Mouse (Mus musculus): Measurements from ENCODE around the gene Ptcd2. TPM values are rescaled to one million over a fixed set of nuclear protein-coding genes. Genes with fewer than 3 reads are reported as not detected.

Ptcd2 gene
- total RNA-seq (2014; rRNA removed; ENCODE audit: low replicate concordance) (51.4 and 69.7 TPM in 2 replicates), polyA plus RNA-seq (2015; fragmentation: Nextera tagmentation; extraction: Ambion mirVana) (80.8 and 88.8 TPM in 2 replicates)

GRCm38 (mm10) chr13:99344599-99345575 lies at the start of gene Ptcd2, which contains the start of gene Mrps27:
TSS of gene Ptcd2 (minus strand) at chr13:99344705.
TSS of gene Mrps27 (plus strand) at chr13:99344786.
- H3K36me3 ChIP-seq (replicated peaks; ENCODE audit: control insufficient read depth, insufficient read depth, low read length), result peaks cover 39% of the 10 kb centered on the region
- DNase-seq (ENCODE audit: low spot score), result peak; percentile 95

GRCm38 (mm10) chr13:99393128-99393527 lies 48.6 kb upstream of the Ptcd2 start:
- H3K4me3 ChIP-seq (ENCODE audit: low read depth, low read length), result no peak overlapping the region
- H3K36me3 ChIP-seq (replicated peaks; ENCODE audit: control insufficient read depth, insufficient read depth, low read length), result no peaks in the 10 kb centered on the region
- no peak overlapping the region for H3K9ac ChIP-seq (replicated peaks; ENCODE audit: low read depth, low read length)
- H3K9me3 ChIP-seq (replicated peaks; ENCODE audit: control insufficient read depth, low read length), result no peaks in the 10 kb centered on the region
- H3K4me1 ChIP-seq (ENCODE audit: control insufficient read depth, insufficient read depth), result 0 out of 2 replicates have a peak, but pooled peaks cover 3% of the 10 kb centered on the region
- 72% methylated on average over 3 of the region's 3 CpGs for WGBS
- H3K27ac ChIP-seq (ENCODE audit: low read depth), result no peak overlapping the region
- TF ChIP-seq CTCF (IDR thresholded peaks at IDR 0.05; ENCODE audit: low read depth) (no peak), EP300 (IDR thresholded peaks at IDR 0.05; ENCODE audit: low read depth) (no peak)
- DNase-seq (ENCODE audit: low spot score) (no peak), ATAC-seq (ENCODE audit: insufficient read depth, low read depth) (no peak)
- H3K27me3 ChIP-seq (ENCODE audit: control insufficient read depth, insufficient read depth, low read length), result no peaks in the 10 kb centered on the region
- no peak overlapping the region for H3K4me2 ChIP-seq (ENCODE audit: low read depth, low read length)

More at GRCm38 (mm10) chr13:99344599-99345575, at the start of gene Ptcd2, which contains the start of gene Mrps27:
- peak within 1 kb of the TSS; percentile 92 for H3K9ac ChIP-seq (replicated peaks; ENCODE audit: low read depth, low read length)
- peaks cover 30% of the 10 kb centered on the region for H3K4me1 ChIP-seq (ENCODE audit: control insufficient read depth, insufficient read depth)
- ATAC-seq (ENCODE audit: insufficient read depth, low read depth), result peak; percentile 93
- H3K4me2 ChIP-seq (ENCODE audit: low read depth, low read length), result peak within 1 kb of the TSS; percentile 89
- TF ChIP-seq EP300 (IDR thresholded peaks at IDR 0.05; ENCODE audit: low read depth) (peak; percentile 98), CTCF (IDR thresholded peaks at IDR 0.05; ENCODE audit: low read depth) (no peak)
- H3K9me3 ChIP-seq (replicated peaks; ENCODE audit: control insufficient read depth, low read length), result no peaks in the 10 kb centered on the region
- H3K27ac ChIP-seq (ENCODE audit: low read depth), result peak within 1 kb of the TSS; percentile 91
- H3K27me3 ChIP-seq (ENCODE audit: control insufficient read depth, insufficient read depth, low read length), result no peaks in the 10 kb centered on the region
- 3% methylated on average over 39 of the region's 39 CpGs for WGBS
- peak within 1 kb of the TSS; percentile 99 for H3K4me3 ChIP-seq (ENCODE audit: low read depth, low read length)

GRCm38 (mm10) chr13:99391417-99391816 lies 46.9 kb upstream of the Ptcd2 start:
- Histone ChIP-seq H3K4me1 (ENCODE audit: control insufficient read depth, insufficient read depth) (no peaks in the 10 kb centered on the region), H3K4me2 (ENCODE audit: low read depth, low read length) (no peak overlapping the region), H3K9ac (replicated peaks; ENCODE audit: low read depth, low read length) (no peak overlapping the region), H3K27ac (ENCODE audit: low read depth) (no peak overlapping the region), H3K9me3 (replicated peaks; ENCODE audit: control insufficient read depth, low read length) (no peaks in the 10 kb centered on the region), H3K27me3 (ENCODE audit: control insufficient read depth, insufficient read depth, low read length) (no peaks in the 10 kb centered on the region), H3K36me3 (replicated peaks; ENCODE audit: control insufficient read depth, insufficient read depth, low read length) (no peaks in the 10 kb centered on the region), H3K4me3 (ENCODE audit: low read depth, low read length) (no peak overlapping the region)
- WGBS, result 65% methylated on average over 3 of the region's 3 CpGs
- TF ChIP-seq EP300 (IDR thresholded peaks at IDR 0.05; ENCODE audit: low read depth) (no peak), CTCF (IDR thresholded peaks at IDR 0.05; ENCODE audit: low read depth) (no peak)
- DNase-seq (ENCODE audit: low spot score) (no peak), ATAC-seq (ENCODE audit: insufficient read depth, low read depth) (no peak)

- TF ChIP-seq CTCF (IDR thresholded peaks at IDR 0.05; ENCODE audit: low read depth) (no peak), EP300 (IDR thresholded peaks at IDR 0.05; ENCODE audit: low read depth) (no peak)
- H3K36me3 ChIP-seq (replicated peaks; ENCODE audit: control insufficient read depth, insufficient read depth, low read length), result no peaks in the 10 kb centered on the region
- H3K9me3 ChIP-seq (replicated peaks; ENCODE audit: control insufficient read depth, low read length), result no peaks in the 10 kb centered on the region
- ATAC-seq (ENCODE audit: insufficient read depth, low read depth) (no peak), DNase-seq (ENCODE audit: low spot score) (no peak)
- WGBS, result 77% methylated on average over 7 of the region's 7 CpGs
- H3K4me1 ChIP-seq (ENCODE audit: control insufficient read depth, insufficient read depth), result 0 out of 2 replicates have a peak, but pooled peaks cover 5% of the 10 kb centered on the region
- no peaks in the 10 kb centered on the region for H3K27me3 ChIP-seq (ENCODE audit: control insufficient read depth, insufficient read depth, low read length)
- H3K9ac ChIP-seq (replicated peaks; ENCODE audit: low read depth, low read length), result no peak overlapping the region
- no peak overlapping the region for H3K4me3 ChIP-seq (ENCODE audit: low read depth, low read length)
- H3K27ac ChIP-seq (ENCODE audit: low read depth), result 0 out of 2 replicates have a peak overlapping the region, but pooled peaks have one; percentile 11
- H3K4me2 ChIP-seq (ENCODE audit: low read depth, low read length), result no peak overlapping the region
These were observed 43.7 kb upstream of the Ptcd2 start for GRCm38 (mm10) chr13:99387901-99388811.

GRCm38 (mm10) chr13:99386341-99386740 lies 41.8 kb upstream of the Ptcd2 start:
- no peaks in the 10 kb centered on the region for H3K9me3 ChIP-seq (replicated peaks; ENCODE audit: control insufficient read depth, low read length)
- DNase-seq (ENCODE audit: low spot score) (no peak), ATAC-seq (ENCODE audit: insufficient read depth, low read depth) (no peak)
- H3K27me3 ChIP-seq (ENCODE audit: control insufficient read depth, insufficient read depth, low read length), result no peaks in the 10 kb centered on the region
- H3K9ac ChIP-seq (replicated peaks; ENCODE audit: low read depth, low read length), result no peak overlapping the region
- H3K4me2 ChIP-seq (ENCODE audit: low read depth, low read length), result no peak overlapping the region
- H3K27ac ChIP-seq (ENCODE audit: low read depth), result no peak overlapping the region
- TF ChIP-seq EP300 (IDR thresholded peaks at IDR 0.05; ENCODE audit: low read depth) (no peak), CTCF (IDR thresholded peaks at IDR 0.05; ENCODE audit: low read depth) (no peak)
- H3K36me3 ChIP-seq (replicated peaks; ENCODE audit: control insufficient read depth, insufficient read depth, low read length), result no peaks in the 10 kb centered on the region
- H3K4me3 ChIP-seq (ENCODE audit: low read depth, low read length), result no peak overlapping the region
- H3K4me1 ChIP-seq (ENCODE audit: control insufficient read depth, insufficient read depth), result 0 out of 2 replicates have a peak, but pooled peaks cover 5% of the 10 kb centered on the region
- 63% methylated on average over 7 of the region's 7 CpGs for WGBS
